Mouse (Mus musculus) frontal cortex, postnatal 14 days (tissue): Measurements from ENCODE around the gene Olfr311.

Source experiments
- DNase-seq, 2 experiments: peaks; one replicate each; pipeline ENCODE4 v3.0.0; 2022; ENCODE audit warnings: low spot score in 2 of 2

Gene Olfr311

DNA sequence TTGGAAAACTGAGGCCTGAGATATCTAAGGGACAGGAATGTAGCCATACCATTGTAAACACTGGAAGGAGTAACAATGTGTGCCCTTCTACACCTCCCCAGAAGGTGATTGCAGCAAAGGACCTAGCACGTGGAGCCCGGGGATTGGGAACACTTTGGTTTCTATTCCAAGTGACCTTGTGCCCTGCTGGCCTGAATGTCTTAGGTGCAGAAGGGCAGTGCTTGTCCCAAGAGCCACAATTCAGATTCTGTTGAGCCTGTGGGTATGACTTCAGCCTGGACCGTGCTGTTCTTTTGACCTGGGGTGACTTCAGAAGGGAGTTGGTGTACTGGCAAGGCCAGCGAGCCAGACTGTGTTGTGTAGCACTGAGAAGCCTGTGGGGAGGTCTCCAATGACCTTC is 31.9 kb downstream of the Olfr311 start:
- DNase-seq = no peak

DNA sequence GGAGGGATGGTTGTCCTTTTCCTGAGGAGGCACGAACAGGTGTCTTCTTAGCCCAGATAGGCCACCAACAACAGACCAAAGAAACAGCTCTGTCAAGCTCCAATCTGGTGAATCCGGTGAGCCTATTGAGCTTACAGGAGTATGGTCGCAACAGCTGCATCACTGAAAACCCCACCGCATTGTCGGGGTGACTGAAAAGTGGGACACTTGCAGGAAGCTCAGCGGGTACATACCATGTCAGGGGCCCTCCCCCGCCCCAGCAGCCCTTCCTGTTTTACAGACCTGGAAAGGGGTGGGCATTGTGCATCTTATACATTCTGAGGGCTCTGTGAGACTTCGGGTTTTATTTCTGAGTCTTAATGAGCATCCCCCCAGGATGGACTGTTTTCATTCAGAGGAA is 44.7 kb downstream of the Olfr311 start:
- DNase-seq = no peak

- DNase-seq = no peak
Observed at GRCm38 (mm10) chr11:58890511-58890910, 51.5 kb downstream of the Olfr311 start.
